Mouse (Mus musculus): ENCODE measurements around the gene Snrpd3. TPM values are rescaled to one million over a fixed set of nuclear protein-coding genes. Genes with fewer than 3 reads are reported as not detected.

Gene Snrpd3
- polyA plus RNA-seq, 1 experiment = 506 TPM

DNA sequence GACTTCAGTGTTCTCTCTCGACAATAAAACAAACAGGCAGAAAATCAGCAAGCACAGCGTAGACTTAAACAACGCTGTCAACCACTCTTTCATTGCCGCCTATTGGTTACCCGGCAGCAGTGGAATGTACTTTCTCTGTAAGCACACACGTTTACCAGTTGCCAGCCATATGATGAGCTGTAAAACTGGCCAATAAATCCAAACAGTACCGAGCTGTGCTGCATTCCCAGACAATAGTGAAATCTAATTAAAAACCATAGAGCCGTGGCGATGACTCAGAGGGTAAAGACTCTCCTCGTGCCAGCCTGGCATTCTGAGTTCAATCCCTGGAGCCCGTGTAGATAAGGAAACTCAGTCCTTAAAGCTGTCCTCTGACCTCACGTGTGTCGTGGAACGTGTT is 31.1 kb downstream of the Snrpd3 start:
- no peak overlapping the region for H3K4me3 ChIP-seq (ENCODE audit: low read depth, low read length)
- no peaks in the 10 kb centered on the region for H3K36me3 ChIP-seq (ENCODE audit: control insufficient read depth, insufficient read depth, low read length, poor library complexity, severe bottlenecking)
- no peaks in the 10 kb centered on the region for H3K9me3 ChIP-seq (replicated peaks; ENCODE audit: control insufficient read depth, insufficient read depth, low read length, poor library complexity, severe bottlenecking)
- H3K27ac ChIP-seq (ENCODE audit: insufficient read depth, low read length) = no peak overlapping the region
- no peak overlapping the region for H3K9ac ChIP-seq (ENCODE audit: low read depth, poor library complexity, severe bottlenecking)
- H3K4me1 ChIP-seq (ENCODE audit: control insufficient read depth, insufficient read depth, low read length) = no peaks in the 10 kb centered on the region
- H3K27me3 ChIP-seq (ENCODE audit: control insufficient read depth, insufficient read depth, low read length, poor library complexity, severe bottlenecking) = no peaks in the 10 kb centered on the region
- TF ChIP-seq EP300 (IDR thresholded peaks at IDR 0.05; ENCODE audit: insufficient read depth, low read depth, low read length) (no peak), CTCF (IDR thresholded peaks at IDR 0.05; ENCODE audit: low read depth, low read length) (no peak), POLR2A (IDR thresholded peaks at IDR 0.05; ENCODE audit: insufficient read depth, low read length) (no peak)

DNA sequence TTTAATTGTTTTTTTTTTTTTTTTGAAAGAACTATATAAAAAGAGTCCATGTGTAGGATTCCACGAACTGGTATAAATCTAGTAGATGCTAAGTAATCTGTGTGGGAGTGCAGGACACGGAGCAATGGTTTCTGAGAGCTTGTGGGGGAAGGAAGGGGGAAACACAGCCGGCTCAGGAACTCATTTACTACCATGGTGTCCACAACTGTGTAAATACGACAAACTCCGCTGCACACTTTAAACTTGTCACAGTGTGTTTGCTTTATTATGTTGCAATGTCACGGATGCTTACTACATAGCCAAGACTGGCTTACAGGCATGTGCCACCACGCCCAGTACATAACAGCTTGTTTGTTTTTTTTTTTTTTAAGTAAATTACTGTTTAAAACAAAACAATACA is 32.5 kb downstream of the Snrpd3 start:
- Histone ChIP-seq H3K4me3 (ENCODE audit: low read depth, low read length) (no peak overlapping the region), H3K27me3 (ENCODE audit: control insufficient read depth, insufficient read depth, low read length, poor library complexity, severe bottlenecking) (no peaks in the 10 kb centered on the region), H3K27ac (ENCODE audit: insufficient read depth, low read length) (no peak overlapping the region), H3K36me3 (ENCODE audit: control insufficient read depth, insufficient read depth, low read length, poor library complexity, severe bottlenecking) (no peaks in the 10 kb centered on the region), H3K4me1 (ENCODE audit: control insufficient read depth, insufficient read depth, low read length) (no peaks in the 10 kb centered on the region), H3K9ac (ENCODE audit: low read depth, poor library complexity, severe bottlenecking) (no peak overlapping the region), H3K9me3 (replicated peaks; ENCODE audit: control insufficient read depth, insufficient read depth, low read length, poor library complexity, severe bottlenecking) (no peaks in the 10 kb centered on the region)
- TF ChIP-seq EP300 (IDR thresholded peaks at IDR 0.05; ENCODE audit: insufficient read depth, low read depth, low read length) = no peak
- no peak for TF ChIP-seq POLR2A (IDR thresholded peaks at IDR 0.05; ENCODE audit: insufficient read depth, low read length)
- no peak for TF ChIP-seq CTCF (IDR thresholded peaks at IDR 0.05; ENCODE audit: low read depth, low read length)

DNA sequence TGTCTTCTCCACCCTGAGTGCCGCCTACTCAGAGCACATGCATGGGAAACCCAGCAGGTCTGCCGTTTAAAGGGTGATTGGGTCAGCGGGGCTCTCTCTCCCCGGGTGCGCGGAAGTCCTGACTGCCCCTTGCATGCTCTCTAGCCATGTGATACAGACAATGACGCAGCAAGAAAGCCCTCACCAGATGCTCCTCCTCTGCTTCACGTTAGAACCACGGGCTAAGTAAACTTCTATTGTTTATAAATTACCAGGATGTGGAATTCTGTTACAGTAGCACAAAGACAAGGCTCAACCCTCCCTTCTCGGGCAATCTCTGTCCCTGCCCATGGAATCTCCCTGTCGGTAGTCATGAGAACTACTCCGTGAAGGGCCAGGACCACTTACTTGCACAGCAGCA is 33.8 kb downstream of the Snrpd3 start:
- no peak overlapping the region for H3K9ac ChIP-seq (ENCODE audit: low read depth, poor library complexity, severe bottlenecking)
- no peak overlapping the region for H3K4me3 ChIP-seq (ENCODE audit: low read depth, low read length)
- no peaks in the 10 kb centered on the region for H3K27me3 ChIP-seq (ENCODE audit: control insufficient read depth, insufficient read depth, low read length, poor library complexity, severe bottlenecking)
- H3K9me3 ChIP-seq (replicated peaks; ENCODE audit: control insufficient read depth, insufficient read depth, low read length, poor library complexity, severe bottlenecking) = no peaks in the 10 kb centered on the region
- H3K36me3 ChIP-seq (ENCODE audit: control insufficient read depth, insufficient read depth, low read length, poor library complexity, severe bottlenecking) = no peaks in the 10 kb centered on the region
- no peaks in the 10 kb centered on the region for H3K4me1 ChIP-seq (ENCODE audit: control insufficient read depth, insufficient read depth, low read length)
- no peak overlapping the region for H3K27ac ChIP-seq (ENCODE audit: insufficient read depth, low read length)
- no peak for TF ChIP-seq EP300 (IDR thresholded peaks at IDR 0.05; ENCODE audit: insufficient read depth, low read depth, low read length)
- no peak for TF ChIP-seq CTCF (IDR thresholded peaks at IDR 0.05; ENCODE audit: low read depth, low read length)
- no peak for TF ChIP-seq POLR2A (IDR thresholded peaks at IDR 0.05; ENCODE audit: insufficient read depth, low read length)

DNA sequence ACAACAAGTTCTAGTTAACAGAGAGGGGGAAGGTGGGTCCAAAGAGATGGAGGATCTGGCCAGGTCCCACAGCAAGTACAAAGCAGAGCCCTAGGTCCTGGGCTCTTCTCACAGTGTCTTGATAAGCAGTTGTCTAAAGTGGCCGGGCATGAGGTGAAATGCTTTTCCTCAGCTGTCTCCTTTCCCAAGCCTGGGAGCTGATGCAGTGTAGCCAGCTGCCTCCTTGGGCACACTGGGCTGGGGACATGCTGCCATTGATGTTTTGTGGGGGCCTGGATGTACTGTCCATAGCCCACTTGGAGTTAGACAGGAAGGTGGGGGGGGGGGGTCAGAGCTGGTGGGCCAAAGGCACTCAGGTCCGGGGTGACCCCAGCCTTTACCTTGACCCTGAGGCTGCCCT is 34.8 kb downstream of the Snrpd3 start:
- Histone ChIP-seq H3K4me3 (ENCODE audit: low read depth, low read length) (no peak overlapping the region), H3K36me3 (ENCODE audit: control insufficient read depth, insufficient read depth, low read length, poor library complexity, severe bottlenecking) (no peaks in the 10 kb centered on the region), H3K9me3 (replicated peaks; ENCODE audit: control insufficient read depth, insufficient read depth, low read length, poor library complexity, severe bottlenecking) (no peaks in the 10 kb centered on the region), H3K4me1 (ENCODE audit: control insufficient read depth, insufficient read depth, low read length) (no peaks in the 10 kb centered on the region), H3K27me3 (ENCODE audit: control insufficient read depth, insufficient read depth, low read length, poor library complexity, severe bottlenecking) (no peaks in the 10 kb centered on the region), H3K27ac (ENCODE audit: insufficient read depth, low read length) (no peak overlapping the region), H3K9ac (ENCODE audit: low read depth, poor library complexity, severe bottlenecking) (no peak overlapping the region)
- no peak for TF ChIP-seq POLR2A (IDR thresholded peaks at IDR 0.05; ENCODE audit: insufficient read depth, low read length)
- TF ChIP-seq CTCF (IDR thresholded peaks at IDR 0.05; ENCODE audit: low read depth, low read length) = no peak
- no peak for TF ChIP-seq EP300 (IDR thresholded peaks at IDR 0.05; ENCODE audit: insufficient read depth, low read depth, low read length)

DNA sequence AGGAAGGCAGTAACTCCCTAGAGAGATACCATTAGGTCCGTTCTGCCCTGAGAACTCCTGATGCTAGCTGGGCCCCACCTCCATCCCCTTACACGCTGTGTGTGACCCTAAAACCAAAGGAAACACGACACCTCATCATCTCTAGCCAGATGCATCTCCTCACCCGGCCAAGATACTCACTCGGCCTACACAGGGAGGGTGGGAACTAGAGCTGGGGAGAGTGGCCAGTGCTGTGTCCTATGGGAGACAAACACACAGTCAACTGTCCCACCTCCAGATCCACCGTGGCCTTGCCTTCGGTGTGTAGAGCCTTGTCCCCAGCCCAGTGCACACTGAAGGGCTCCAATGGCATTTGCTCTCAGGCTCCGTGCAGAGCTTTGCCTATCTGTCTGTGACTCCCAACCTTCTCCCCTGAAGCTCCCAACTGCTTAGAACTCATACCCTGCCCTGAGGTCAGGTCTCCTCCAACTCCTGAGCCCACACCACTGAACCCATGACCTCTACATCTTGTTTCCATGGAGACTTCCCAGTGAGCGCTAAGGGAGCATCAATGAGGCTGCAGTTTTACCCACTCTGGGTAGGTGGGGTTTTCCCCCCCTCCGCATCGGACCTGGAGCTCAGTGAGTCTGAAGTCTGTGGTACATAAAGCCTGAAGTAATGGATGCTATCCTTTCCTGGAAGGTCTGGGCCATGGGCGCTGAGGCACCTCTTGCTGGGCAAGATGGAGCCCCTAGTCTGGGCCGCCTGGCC is 35.5 kb downstream of the Snrpd3 start:
- no peaks in the 10 kb centered on the region for H3K36me3 ChIP-seq (ENCODE audit: control insufficient read depth, insufficient read depth, low read length, poor library complexity, severe bottlenecking)
- no peaks in the 10 kb centered on the region for H3K4me1 ChIP-seq (ENCODE audit: control insufficient read depth, insufficient read depth, low read length)
- H3K9ac ChIP-seq (ENCODE audit: low read depth, poor library complexity, severe bottlenecking) = no peak overlapping the region
- no peak overlapping the region for H3K4me3 ChIP-seq (ENCODE audit: low read depth, low read length)
- no peaks in the 10 kb centered on the region for H3K27me3 ChIP-seq (ENCODE audit: control insufficient read depth, insufficient read depth, low read length, poor library complexity, severe bottlenecking)
- no peak overlapping the region for H3K27ac ChIP-seq (ENCODE audit: insufficient read depth, low read length)
- no peak for TF ChIP-seq POLR2A (IDR thresholded peaks at IDR 0.05; ENCODE audit: insufficient read depth, low read length)
- no peaks in the 10 kb centered on the region for H3K9me3 ChIP-seq (replicated peaks; ENCODE audit: control insufficient read depth, insufficient read depth, low read length, poor library complexity, severe bottlenecking)

DNA sequence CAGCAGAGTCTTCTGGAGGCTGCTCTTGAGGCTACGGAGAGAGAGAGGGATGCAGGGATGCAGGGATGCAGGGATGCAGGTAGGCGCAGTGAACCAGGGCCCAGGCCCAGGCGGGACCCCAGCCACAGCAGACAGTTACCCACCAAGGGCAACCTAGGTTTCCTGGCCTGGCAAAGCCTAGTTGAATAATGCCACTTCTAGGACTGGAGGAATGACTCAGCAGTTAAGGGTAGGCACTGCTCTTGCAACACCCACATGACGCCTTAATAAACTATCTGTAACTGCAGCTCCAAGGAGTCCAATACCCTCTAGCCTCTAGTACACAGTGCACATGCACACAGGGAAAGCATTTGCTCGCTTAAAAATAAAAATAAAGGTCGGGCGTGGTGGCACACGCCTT is 36.7 kb downstream of the Snrpd3 start:
- Histone ChIP-seq H3K27me3 (ENCODE audit: control insufficient read depth, insufficient read depth, low read length, poor library complexity, severe bottlenecking) (no peaks in the 10 kb centered on the region), H3K4me1 (ENCODE audit: control insufficient read depth, insufficient read depth, low read length) (no peaks in the 10 kb centered on the region), H3K9me3 (replicated peaks; ENCODE audit: control insufficient read depth, insufficient read depth, low read length, poor library complexity, severe bottlenecking) (no peaks in the 10 kb centered on the region), H3K9ac (ENCODE audit: low read depth, poor library complexity, severe bottlenecking) (no peak overlapping the region), H3K27ac (ENCODE audit: insufficient read depth, low read length) (no peak overlapping the region), H3K4me3 (ENCODE audit: low read depth, low read length) (no peak overlapping the region), H3K36me3 (ENCODE audit: control insufficient read depth, insufficient read depth, low read length, poor library complexity, severe bottlenecking) (no peaks in the 10 kb centered on the region)
- TF ChIP-seq POLR2A (IDR thresholded peaks at IDR 0.05; ENCODE audit: insufficient read depth, low read length) (no peak), EP300 (IDR thresholded peaks at IDR 0.05; ENCODE audit: insufficient read depth, low read depth, low read length) (no peak), CTCF (IDR thresholded peaks at IDR 0.05; ENCODE audit: low read depth, low read length) (no peak)
